Mouse (Mus musculus): ENCODE results near the gene Mcfd2. TPM values are rescaled to one million over a fixed set of nuclear protein-coding genes. Genes with fewer than 3 reads are reported as not detected.

The Mcfd2 gene
- total RNA-seq, 2 experiments from 2014 or later, result 56.6 to 60.0 TPM

DNA sequence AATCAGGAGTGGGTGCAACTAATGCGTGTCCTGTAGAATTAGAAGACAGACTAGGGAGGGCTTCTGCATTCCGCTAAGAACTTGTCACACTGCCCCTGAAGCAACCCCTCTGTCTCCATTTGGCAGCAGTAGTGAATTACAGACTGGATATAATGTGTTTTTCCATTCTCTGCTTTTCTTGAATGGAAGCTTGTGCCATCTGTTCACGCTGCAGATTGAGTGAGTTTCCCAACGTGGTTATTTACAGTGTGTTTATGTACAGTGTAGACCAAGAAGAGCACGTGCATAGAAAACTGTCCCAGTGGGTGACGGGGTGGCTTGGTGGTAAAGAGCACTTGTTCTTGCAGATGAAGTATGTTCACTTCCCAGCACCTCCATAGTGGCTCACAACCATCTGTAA is 3.7 kb upstream of the Mcfd2 start:
- TF ChIP-seq CTCF (IDR thresholded peaks at IDR 0.05), result no peak
- intact Hi-C loops (cut with DNase I), result no loop called here
- DNase-seq (ENCODE audit: extremely low spot score in 1 of 2, low spot score in 2 of 2), result no peak
- no peak overlapping the region for H3K27ac ChIP-seq
- no peak overlapping the region for H3K4me3 ChIP-seq

GRCm38 (mm10) chr17:87264927-87265791 is 576 bp downstream of the Mcfd2 start:
- no peak for DNase-seq (ENCODE audit: extremely low spot score in 1 of 2, low spot score in 2 of 2)
- intact Hi-C loops (cut with DNase I), result no loop called here
- TF ChIP-seq CTCF (IDR thresholded peaks at IDR 0.05), result no peak

DNA sequence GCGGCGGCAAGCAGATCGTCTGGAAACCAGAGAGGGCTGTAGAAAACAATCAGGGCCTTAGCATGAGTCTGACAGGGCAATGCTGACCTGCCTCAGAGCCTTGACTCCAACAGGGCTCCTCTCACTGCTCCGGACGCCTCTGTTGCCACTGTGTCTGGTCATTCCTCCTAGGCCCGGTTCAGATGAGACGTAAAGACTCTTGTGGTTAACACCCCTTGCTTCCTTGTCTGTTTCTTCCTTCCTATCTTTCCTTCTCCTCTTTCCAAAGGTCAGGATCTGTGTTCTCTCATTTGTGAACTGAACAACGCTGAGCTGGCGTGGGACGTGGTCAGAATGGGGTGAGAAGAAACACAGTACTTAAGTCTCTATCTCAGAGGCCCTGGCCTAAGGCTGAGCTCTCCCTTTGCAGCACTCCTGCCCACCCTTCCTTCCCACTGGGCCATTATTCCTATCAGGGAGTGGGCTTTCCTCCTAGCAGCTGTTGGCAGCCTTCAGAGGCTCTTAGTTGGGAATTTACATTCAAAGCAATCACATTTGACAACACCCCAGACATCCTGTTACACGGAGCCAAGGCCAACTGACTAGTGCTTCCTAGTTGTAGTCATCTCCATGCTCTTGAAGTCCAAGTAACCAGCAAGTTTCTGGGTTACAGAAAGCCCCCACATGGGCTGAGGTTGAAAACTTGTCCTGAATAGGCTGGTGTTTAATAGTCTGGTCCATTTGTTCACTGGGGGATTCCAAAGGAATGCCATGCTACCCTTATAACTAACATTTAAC is 1.5 kb downstream of the Mcfd2 start:
- DNase-seq (ENCODE audit: extremely low spot score in 1 of 2, low spot score in 2 of 2), result no peak
- no peak overlapping the region; the same call in 1 of the 2 replicates for H3K4me3 ChIP-seq
- intact Hi-C loops (cut with DNase I), result no loop called here

More at GRCm38 (mm10) chr17:87264927-87265791, 576 bp downstream of the Mcfd2 start:
- peak overlapping the region; percentile 91 for H3K27ac ChIP-seq
- H3K4me3 ChIP-seq, result peak overlapping the region; percentile 100

DNA sequence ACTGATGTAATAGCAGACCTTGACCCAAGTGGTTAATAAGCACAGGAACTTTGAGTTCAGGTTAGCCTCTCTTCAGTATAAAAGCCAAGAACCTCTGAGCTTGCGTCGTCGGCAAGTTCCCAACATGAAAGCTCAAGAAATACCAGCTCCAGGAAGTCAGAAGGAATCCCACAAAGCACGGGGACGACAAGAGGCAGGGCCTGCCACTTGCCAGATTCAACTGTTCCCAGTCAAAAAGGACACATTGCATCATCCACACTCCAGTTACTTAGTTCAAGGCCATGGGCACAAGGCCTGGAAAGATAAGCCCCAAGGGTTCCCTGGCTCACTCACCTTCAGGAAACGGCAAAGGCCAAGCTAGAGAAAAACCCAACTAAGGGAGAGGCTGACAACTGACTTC is 2.3 kb downstream of the Mcfd2 start:
- no peak for DNase-seq (ENCODE audit: extremely low spot score in 1 of 2, low spot score in 2 of 2)
- intact Hi-C loops (cut with DNase I), result no loop called here
- TF ChIP-seq CTCF (IDR thresholded peaks at IDR 0.05), result no peak

More for the DNA sequence above, 1.5 kb downstream of the Mcfd2 start:
- TF ChIP-seq CTCF (IDR thresholded peaks at IDR 0.05), result no peak
- H3K27ac ChIP-seq, result no peak overlapping the region

DNA sequence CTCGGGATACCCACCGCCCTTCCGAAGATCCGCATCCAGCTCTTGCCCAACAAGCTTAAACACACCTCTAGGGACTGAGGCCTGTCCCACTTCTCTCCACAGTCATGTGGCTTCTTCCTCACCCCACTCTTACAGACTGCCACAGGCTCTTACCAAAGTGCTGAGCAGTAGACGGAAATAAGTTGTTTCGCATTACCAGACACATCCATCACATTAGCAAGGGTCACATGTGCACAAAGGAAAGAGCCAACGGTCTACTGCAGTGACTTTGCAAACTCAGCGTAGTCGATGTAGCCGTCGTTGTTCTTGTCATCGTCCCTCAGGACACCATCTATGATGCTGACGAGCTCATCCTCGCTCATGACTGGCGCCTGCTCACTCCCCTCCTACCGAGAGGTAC is 10.1 kb downstream of the Mcfd2 start:
- Histone ChIP-seq H3K27ac (no peak overlapping the region), H3K4me3 (no peak overlapping the region)
- no peak for TF ChIP-seq CTCF (IDR thresholded peaks at IDR 0.05)
- intact Hi-C loops (cut with DNase I), result no loop called here
- no peak for DNase-seq (ENCODE audit: extremely low spot score in 1 of 2, low spot score in 2 of 2)

More for the DNA sequence above, 2.3 kb downstream of the Mcfd2 start:
- Histone ChIP-seq H3K4me3 (no peak overlapping the region), H3K27ac (no peak overlapping the region)

- Histone ChIP-seq H3K27ac (no peak overlapping the region), H3K4me3 (no peak overlapping the region)
- intact Hi-C loops (cut with DNase I), result no loop called here
- TF ChIP-seq CTCF (IDR thresholded peaks at IDR 0.05), result no peak
- DNase-seq (ENCODE audit: extremely low spot score in 1 of 2, low spot score in 2 of 2), result no peak
Measured at GRCm38 (mm10) chr17:87254384-87254783, 11.4 kb downstream of the Mcfd2 start.

DNA sequence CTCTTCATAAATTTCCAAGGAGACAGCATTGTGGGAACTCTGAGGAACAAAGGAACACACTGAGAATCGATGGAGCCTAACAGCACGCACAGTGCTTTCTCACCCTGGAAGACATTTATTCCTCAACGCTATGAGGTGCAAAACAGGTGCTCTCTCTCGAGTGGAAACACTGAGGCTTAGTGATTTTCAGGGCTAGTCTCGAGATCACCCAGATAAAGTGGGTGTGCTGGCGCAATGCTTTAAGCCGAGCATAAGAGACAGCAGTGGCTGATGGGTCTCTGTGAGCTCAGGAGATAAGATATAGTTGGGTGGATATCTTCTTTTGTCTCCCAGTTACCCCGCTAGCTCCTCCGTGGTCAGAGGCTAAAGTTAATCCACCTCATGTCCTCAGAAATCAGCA is 19.6 kb downstream of the Mcfd2 start:
- Histone ChIP-seq H3K4me3 (no peak overlapping the region), H3K27ac (no peak overlapping the region)
- TF ChIP-seq CTCF (IDR thresholded peaks at IDR 0.05), result no peak
- DNase-seq (ENCODE audit: extremely low spot score in 1 of 2, low spot score in 2 of 2), result no peak
- intact Hi-C loops (cut with DNase I), result loop anchor here (10.0 kb wide), 1 partner anchor 741 kb away; the partner anchor contains the start of gene Gm10309

DNA sequence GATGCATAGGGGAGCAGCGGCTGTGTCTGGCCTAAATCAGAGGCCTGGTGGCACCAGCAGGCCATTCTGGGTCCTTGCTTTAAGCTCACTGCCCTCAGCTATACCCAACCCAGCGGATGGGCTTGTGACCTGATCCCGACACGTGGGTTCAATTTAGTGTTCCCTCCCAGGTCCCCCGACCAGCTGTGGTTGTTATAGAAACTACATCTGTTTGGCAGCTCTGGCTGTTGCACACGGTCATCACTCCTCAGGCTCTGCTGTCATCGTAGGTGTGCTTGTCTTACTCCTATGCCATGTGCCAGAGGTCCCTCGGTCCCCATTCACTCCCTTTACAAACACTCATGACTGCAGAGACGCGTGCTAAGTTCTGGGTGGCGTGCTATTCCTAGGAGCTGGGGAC is 27.9 kb downstream of the Mcfd2 start:
- intact Hi-C loops (cut with DNase I), result no loop called here
- Histone ChIP-seq H3K27ac (no peak overlapping the region), H3K4me3 (no peak overlapping the region)
- DNase-seq (ENCODE audit: extremely low spot score in 1 of 2, low spot score in 2 of 2), result no peak
- TF ChIP-seq CTCF (IDR thresholded peaks at IDR 0.05), result no peak

GRCm38 (mm10) chr17:87236725-87237650 is 28.7 kb downstream of the Mcfd2 start:
- no peak for TF ChIP-seq CTCF (IDR thresholded peaks at IDR 0.05)
- Histone ChIP-seq H3K4me3 (no peak overlapping the region), H3K27ac (no peak overlapping the region)
- DNase-seq (ENCODE audit: extremely low spot score in 1 of 2, low spot score in 2 of 2), result peak; percentile 20
- intact Hi-C loops (cut with DNase I), result no loop called here

- no peak for TF ChIP-seq CTCF (IDR thresholded peaks at IDR 0.05)
- intact Hi-C loops (cut with DNase I), result no loop called here
- no peak for DNase-seq (ENCODE audit: extremely low spot score in 1 of 2, low spot score in 2 of 2)
- no peak overlapping the region for H3K4me3 ChIP-seq
- no peak overlapping the region for H3K27ac ChIP-seq
Measured at GRCm38 (mm10) chr17:87235019-87235418, 30.7 kb downstream of the Mcfd2 start.

GRCm38 (mm10) chr17:87227878-87228277 is 37.9 kb downstream of the Mcfd2 start:
- TF ChIP-seq CTCF (IDR thresholded peaks at IDR 0.05), result no peak
- H3K27ac ChIP-seq, result no peak overlapping the region
- no peak for DNase-seq (ENCODE audit: extremely low spot score in 1 of 2, low spot score in 2 of 2)
- intact Hi-C loops (cut with DNase I), result no loop called here
- H3K4me3 ChIP-seq, result no peak overlapping the region
